8 mouse cellular contexts compared by ENCODE assay signal in genomic region chr16:97961381-97962150, GRCm38 (mm10). TPM values are rescaled to one million over a fixed set of nuclear protein-coding genes. Genes with fewer than 3 reads are reported as not detected.
A peak's percentile ranks its signal among the peaks of the same experiment; 100 is the strongest.
DNase-seq lines count a peak whose midpoint lies in the region; ATAC-seq and TF ChIP-seq lines count a peak whose summit lies in the region.

No protein-coding gene starts in this region.

- peak; percentile 31 for ATAC-seq in embryonic facial prominence, embryonic 15.5 days (ENCODE audit: insufficient number of reproducible peaks, low FRiP score, low TSS enrichment, low read depth)
- ATAC-seq in intestine, embryonic 14.5 days (replicated peaks; ENCODE audit: low FRiP score, low TSS enrichment, low read depth), result peak; percentile 7; the same call in 1 of the 2 replicates
- ATAC-seq in midbrain, embryonic 14.5 days (ENCODE audit: low FRiP score, low TSS enrichment), result peak; percentile 57

- TF ChIP-seq EP300 in ES-Bruce4 (IDR thresholded peaks at IDR 0.05; ENCODE audit: insufficient read depth, low read depth, low read length), result no peak

- H3K9me3 ChIP-seq in ES-Bruce4 (replicated peaks; ENCODE audit: control insufficient read depth, insufficient read depth, low read length, poor library complexity, severe bottlenecking), result no peaks in the 10 kb centered on the region
- no peaks in the 10 kb centered on the region for H3K9me3 ChIP-seq in embryonic facial prominence, embryonic 15.5 days (replicated peaks)
- H3K9me3 ChIP-seq in intestine, embryonic 14.5 days (ENCODE audit: control insufficient read depth, low read length), result no peaks in the 10 kb centered on the region
- no peaks in the 10 kb centered on the region for H3K9me3 ChIP-seq in midbrain, embryonic 14.5 days (ENCODE audit: control insufficient read depth, low read length)

- H3K36me3 ChIP-seq in kidney, adult 2 months (ENCODE audit: control insufficient read depth, insufficient read depth, low read length), result no peaks in the 10 kb centered on the region; the same call in 1 of the 2 replicates
- peaks cover 6% of the 10 kb centered on the region; the same call in 1 of the 2 replicates for H3K36me3 ChIP-seq in ES-Bruce4 (ENCODE audit: control insufficient read depth, insufficient read depth, low read length, poor library complexity, severe bottlenecking)
- 0 out of 2 replicates have a peak, but pooled peaks cover 2% of the 10 kb centered on the region for H3K36me3 ChIP-seq in embryonic facial prominence, embryonic 15.5 days
- peaks cover 9% of the 10 kb centered on the region for H3K36me3 ChIP-seq in intestine, embryonic 14.5 days (ENCODE audit: control insufficient read depth, insufficient read depth, low read length)
- H3K36me3 ChIP-seq in midbrain, embryonic 14.5 days (ENCODE audit: control insufficient read depth, insufficient read depth, low read length), result no peaks in the 10 kb centered on the region

- no peak for TF ChIP-seq CTCF in kidney, adult 2 months (conservative IDR thresholded peaks at IDR 0.05; ENCODE audit: insufficient read depth, insufficient read length, low read depth, low read length)
- no peak for TF ChIP-seq CTCF in ES-Bruce4 (IDR thresholded peaks at IDR 0.05; ENCODE audit: low read depth, low read length)

- peak overlapping the region; percentile 82 for H3K4me3 ChIP-seq in kidney, adult 2 months (ENCODE audit: insufficient read depth, low read depth, low read length)
- peak overlapping the region; percentile 73 for H3K4me3 ChIP-seq in ES-Bruce4 (ENCODE audit: low read depth, low read length)
- H3K4me3 ChIP-seq in embryonic facial prominence, embryonic 15.5 days (replicated peaks), result peak overlapping the region; percentile 89
- H3K4me3 ChIP-seq in intestine, embryonic 14.5 days (ENCODE audit: low read depth, low read length), result peak overlapping the region; percentile 81
- peak overlapping the region; percentile 78 for H3K4me3 ChIP-seq in midbrain, embryonic 14.5 days (replicated peaks; ENCODE audit: low read depth, low read length)

- H3K4me2 ChIP-seq in embryonic facial prominence, embryonic 15.5 days (replicated peaks), result peak overlapping the region; percentile 80
- H3K4me2 ChIP-seq in intestine, embryonic 14.5 days (ENCODE audit: low read length), result peak overlapping the region; percentile 78
- H3K4me2 ChIP-seq in midbrain, embryonic 14.5 days (ENCODE audit: low read length), result peak overlapping the region; percentile 61

- DNase-seq in kidney, adult 2 months, result peak; percentile 51
- no peak for DNase-seq in kidney, adult 18-20 months
- no peak for DNase-seq in intestine, embryonic 14.5 days (ENCODE audit: low spot score)
- no peak for DNase-seq in midbrain, embryonic 14.5 days
- no peak for DNase-seq in layer of hippocampus, adult 11-12 months (ENCODE audit: low spot score)
- no peak for DNase-seq in ovary, postnatal 10 days (ENCODE audit: low spot score)

- no peak for TF ChIP-seq POLR2A in kidney, adult 2 months (IDR thresholded peaks at IDR 0.05; ENCODE audit: low read depth, low read length)
- TF ChIP-seq POLR2A in ES-Bruce4 (IDR thresholded peaks at IDR 0.05; ENCODE audit: insufficient read depth, low read length), result no peak

- peak overlapping the region; percentile 24 for H3K27ac ChIP-seq in kidney, adult 2 months (ENCODE audit: insufficient read depth, low read depth, low read length)
- no peak overlapping the region for H3K27ac ChIP-seq in ES-Bruce4 (ENCODE audit: insufficient read depth, low read length)
- peak overlapping the region; percentile 99 for H3K27ac ChIP-seq in embryonic facial prominence, embryonic 15.5 days (replicated peaks)
- peak overlapping the region; percentile 99 for H3K27ac ChIP-seq in intestine, embryonic 14.5 days (ENCODE audit: low read depth)
- peak overlapping the region; percentile 97 for H3K27ac ChIP-seq in midbrain, embryonic 14.5 days (replicated peaks; ENCODE audit: low read depth, low read length)

- H3K9ac ChIP-seq in ES-Bruce4 (ENCODE audit: low read depth, poor library complexity, severe bottlenecking), result peak overlapping the region; percentile 79
- H3K9ac ChIP-seq in embryonic facial prominence, embryonic 15.5 days, result peak overlapping the region; percentile 90
- peak overlapping the region; percentile 86 for H3K9ac ChIP-seq in intestine, embryonic 14.5 days (ENCODE audit: low read length)
- peak overlapping the region; percentile 89 for H3K9ac ChIP-seq in midbrain, embryonic 14.5 days (replicated peaks; ENCODE audit: low read length)

- no peaks in the 10 kb centered on the region for H3K27me3 ChIP-seq in kidney, adult 2 months (replicated peaks; ENCODE audit: control insufficient read depth, insufficient read depth, low read length)
- no peaks in the 10 kb centered on the region for H3K27me3 ChIP-seq in ES-Bruce4 (ENCODE audit: control insufficient read depth, insufficient read depth, low read length, poor library complexity, severe bottlenecking)
- no peaks in the 10 kb centered on the region for H3K27me3 ChIP-seq in embryonic facial prominence, embryonic 15.5 days
- no peaks in the 10 kb centered on the region for H3K27me3 ChIP-seq in intestine, embryonic 14.5 days (replicated peaks; ENCODE audit: control insufficient read depth, insufficient read depth, low read length)
- no peaks in the 10 kb centered on the region for H3K27me3 ChIP-seq in midbrain, embryonic 14.5 days (ENCODE audit: control insufficient read depth, insufficient read depth, low read length)

- peaks cover 3% of the 10 kb centered on the region; the same call in 1 of the 2 replicates for H3K4me1 ChIP-seq in kidney, adult 2 months (ENCODE audit: control insufficient read depth, insufficient read depth, low read length)
- H3K4me1 ChIP-seq in ES-Bruce4 (ENCODE audit: control insufficient read depth, insufficient read depth, low read length), result no peaks in the 10 kb centered on the region
- peaks cover 20% of the 10 kb centered on the region for H3K4me1 ChIP-seq in embryonic facial prominence, embryonic 15.5 days
- no peaks in the 10 kb centered on the region for H3K4me1 ChIP-seq in intestine, embryonic 14.5 days (replicated peaks; ENCODE audit: control insufficient read depth, insufficient read depth, low read length)
- peaks cover 12% of the 10 kb centered on the region; the same call in 1 of the 2 replicates for H3K4me1 ChIP-seq in midbrain, embryonic 14.5 days (ENCODE audit: control insufficient read depth, insufficient read depth, low read length)

- 2% methylated on average over 36 of the region's 36 CpGs for WGBS in kidney, adult 2 months
- 7% methylated on average over 36 of the region's 36 CpGs for WGBS in embryonic facial prominence, embryonic 15.5 days
- 12% methylated on average over 19 of the region's 36 CpGs for WGBS in intestine, embryonic 14.5 days
- WGBS in midbrain, embryonic 14.5 days, result 13% methylated on average over 24 of the region's 36 CpGs

RNA-seq across cellular contexts. Expression of gene C2cd2, which starts 0.8 kb away (rescaled TPM):
- polyA plus RNA-seq in kidney, adult 2 months (2012; rRNA removed), result 25.6 and 26.0 TPM in 2 replicates
- polyA plus RNA-seq in ES-Bruce4 (2011; ENCODE audit: insufficient read depth, insufficient read length, low read depth, missing spikeins), result 14.7 and 15.6 TPM in 2 replicates
- 23.4 and 23.5 TPM in 2 replicates for polyA plus RNA-seq in embryonic facial prominence, embryonic 15.5 days (2015; fragmentation: Nextera tagmentation; extraction: Ambion mirVana)
- polyA plus RNA-seq in intestine, embryonic 14.5 days (2014; fragmentation: Nextera tagmentation; extraction: Ambion mirVana), result 16.7 and 19.3 TPM in 2 replicates
- 9.2 and 11.7 TPM in 2 replicates for polyA plus RNA-seq in midbrain, embryonic 14.5 days (2014; fragmentation: Nextera tagmentation; extraction: Ambion mirVana)

RNA-seq across cellular contexts. Expression of gene Zbtb21, which starts 0.9 kb away (rescaled TPM):
- 11.8 and 11.9 TPM in 2 replicates for polyA plus RNA-seq in kidney, adult 2 months (2012; rRNA removed)
- polyA plus RNA-seq in ES-Bruce4 (2011; ENCODE audit: insufficient read depth, insufficient read length, low read depth, missing spikeins), result 28.6 and 34.8 TPM in 2 replicates
- polyA plus RNA-seq in embryonic facial prominence, embryonic 15.5 days (2015; fragmentation: Nextera tagmentation; extraction: Ambion mirVana), result 14.3 and 15.0 TPM in 2 replicates
- 15.6 and 17.6 TPM in 2 replicates for polyA plus RNA-seq in intestine, embryonic 14.5 days (2014; fragmentation: Nextera tagmentation; extraction: Ambion mirVana)
- polyA plus RNA-seq in midbrain, embryonic 14.5 days (2014; fragmentation: Nextera tagmentation; extraction: Ambion mirVana), result 11.0 and 12.7 TPM in 2 replicates

RNA-seq across cellular contexts. Expression of gene B230307C23Rik, which starts 35.5 kb away (rescaled TPM):
- polyA plus RNA-seq in kidney, adult 2 months (2012; rRNA removed), result 4.2 and 4.3 TPM in 2 replicates
- 28.1 and 28.4 TPM in 2 replicates for polyA plus RNA-seq in ES-Bruce4 (2011; ENCODE audit: insufficient read depth, insufficient read length, low read depth, missing spikeins)
- 24.2 and 24.7 TPM in 2 replicates for polyA plus RNA-seq in embryonic facial prominence, embryonic 15.5 days (2015; fragmentation: Nextera tagmentation; extraction: Ambion mirVana)
- 30.4 and 36.0 TPM in 2 replicates for polyA plus RNA-seq in intestine, embryonic 14.5 days (2014; fragmentation: Nextera tagmentation; extraction: Ambion mirVana)
- 19.8 and 27.3 TPM in 2 replicates for polyA plus RNA-seq in midbrain, embryonic 14.5 days (2014; fragmentation: Nextera tagmentation; extraction: Ambion mirVana)

Comparison
In these comparisons a context has a peak if more than half of its experiments do, and no peak if none do; other contexts are left out.
1. ATAC-seq: peak in every context shown above with its lines; median percentile 57 in midbrain, embryonic 14.5 days; 31 in embryonic facial prominence, embryonic 15.5 days; 7 in intestine, embryonic 14.5 days.